8 mouse cellular contexts compared by ENCODE assay signal in the genomic region with DNA sequence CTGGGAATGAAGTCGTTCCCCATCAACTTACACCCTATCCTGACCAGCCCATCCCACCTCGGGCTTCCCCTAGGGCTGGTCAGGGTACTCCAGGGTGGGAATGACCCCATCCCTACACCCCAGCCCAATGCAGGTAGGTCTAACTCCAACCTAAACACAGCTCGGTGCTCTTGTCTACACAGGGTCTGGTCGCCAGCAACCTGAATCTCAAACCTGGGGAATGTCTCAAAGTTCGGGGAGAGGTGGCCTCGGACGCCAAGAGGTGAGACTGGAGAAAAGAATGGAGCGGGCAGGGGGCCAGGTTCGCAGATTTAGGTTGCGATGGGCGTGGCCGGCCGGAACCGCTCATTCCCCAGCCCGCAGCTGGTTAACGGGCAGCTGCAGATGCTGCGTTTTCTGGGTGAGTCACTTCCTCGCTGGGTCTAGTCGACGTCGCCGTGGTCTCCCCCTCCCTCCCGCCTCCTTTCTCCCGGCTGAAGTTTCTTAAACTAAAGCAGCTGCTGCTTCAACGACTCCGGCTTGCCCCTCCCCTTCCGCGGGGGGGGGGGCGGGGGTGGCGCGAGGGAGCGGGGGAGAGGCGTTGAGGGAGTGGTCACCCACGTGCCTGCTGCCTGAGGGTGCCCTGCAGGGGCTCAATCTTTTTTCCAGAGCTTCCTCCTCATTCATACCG. TPM values are rescaled to one million over a fixed set of nuclear protein-coding genes. Genes with fewer than 3 reads are reported as not detected.
DNase-seq lines count a peak whose midpoint lies in the region; ATAC-seq lines count a peak whose summit lies in the region.

No protein-coding gene starts in this region.

- peaks cover 15% of the 10 kb centered on the region for H3K36me3 ChIP-seq in embryonic facial prominence, embryonic 12.5 days
- H3K36me3 ChIP-seq in heart, embryonic 12.5 days, result peaks cover 14% of the 10 kb centered on the region
- H3K36me3 ChIP-seq in kidney, embryonic 15.5 days, result peaks cover 14% of the 10 kb centered on the region

- ATAC-seq in frontal cortex, adult (ENCODE audit: low TSS enrichment), result peak; percentile 42; the same call in 1 of the 2 replicates
- ATAC-seq in embryonic facial prominence, embryonic 12.5 days (ENCODE audit: insufficient number of reproducible peaks, insufficient read depth, low FRiP score, low TSS enrichment), result peak; percentile 64
- ATAC-seq in heart, embryonic 12.5 days (ENCODE audit: insufficient number of reproducible peaks, low FRiP score), result peak; percentile 61
- ATAC-seq in kidney, embryonic 15.5 days (replicated peaks; ENCODE audit: low FRiP score), result peak; percentile 41; the same call in 1 of the 2 replicates

- under 1% methylated on average over 33 of the region's 35 CpGs for WGBS in embryonic facial prominence, embryonic 12.5 days
- WGBS in heart, embryonic 12.5 days, result under 1% methylated on average over 32 of the region's 35 CpGs
- under 1% methylated on average over 32 of the region's 35 CpGs for whole genome bisulfite sequencing in kidney, embryonic 15.5 days

- H3K9me3 ChIP-seq in embryonic facial prominence, embryonic 12.5 days, result no peaks in the 10 kb centered on the region
- H3K9me3 ChIP-seq in heart, embryonic 12.5 days (replicated peaks), result no peaks in the 10 kb centered on the region
- no peaks in the 10 kb centered on the region for H3K9me3 ChIP-seq in kidney, embryonic 15.5 days (replicated peaks)

- peak overlapping the region; percentile 67 for H3K4me2 ChIP-seq in embryonic facial prominence, embryonic 12.5 days (replicated peaks)
- peak overlapping the region; percentile 77 for H3K4me2 ChIP-seq in heart, embryonic 12.5 days
- H3K4me2 ChIP-seq in kidney, embryonic 15.5 days, result peak overlapping the region; percentile 78

- peak overlapping the region; percentile 53 for H3K4me3 ChIP-seq in embryonic facial prominence, embryonic 12.5 days
- H3K4me3 ChIP-seq in heart, embryonic 12.5 days, result peak overlapping the region; percentile 56
- peak overlapping the region; percentile 45 for H3K4me3 ChIP-seq in kidney, embryonic 15.5 days (replicated peaks)

- DNase-seq in frontal cortex, postnatal 25 days (ENCODE audit: low spot score in 2 of 2), result no peak
- DNase-seq in lung, postnatal 10 days, result peak; percentile 92
- DNase-seq in ovary, adult 18-20 months (ENCODE audit: low spot score), result peak; percentile 77
- DNase-seq in thymus, postnatal 0 days (ENCODE audit: low spot score), result peak; percentile 92

- H3K27ac ChIP-seq in embryonic facial prominence, embryonic 12.5 days, result peak overlapping the region; percentile 98
- H3K27ac ChIP-seq in heart, embryonic 12.5 days (ENCODE audit: poor library complexity, severe bottlenecking), result peak overlapping the region; percentile 96
- H3K27ac ChIP-seq in kidney, embryonic 15.5 days, result peak overlapping the region; percentile 95

- no peaks in the 10 kb centered on the region for H3K27me3 ChIP-seq in embryonic facial prominence, embryonic 12.5 days
- H3K27me3 ChIP-seq in heart, embryonic 12.5 days (replicated peaks), result no peaks in the 10 kb centered on the region
- H3K27me3 ChIP-seq in kidney, embryonic 15.5 days, result no peaks in the 10 kb centered on the region

- peaks cover 36% of the 10 kb centered on the region for H3K4me1 ChIP-seq in embryonic facial prominence, embryonic 12.5 days
- peaks cover 42% of the 10 kb centered on the region for H3K4me1 ChIP-seq in heart, embryonic 12.5 days (replicated peaks)
- H3K4me1 ChIP-seq in kidney, embryonic 15.5 days, result peaks cover 39% of the 10 kb centered on the region

- peak overlapping the region; percentile 55 for H3K9ac ChIP-seq in embryonic facial prominence, embryonic 12.5 days
- peak overlapping the region; percentile 76 for H3K9ac ChIP-seq in heart, embryonic 12.5 days
- H3K9ac ChIP-seq in kidney, embryonic 15.5 days, result peak overlapping the region; percentile 43

RNA-seq across cellular contexts. Expression of a gene that starts 1.4 kb away (rescaled TPM):
- 1,294 and 1,324 TPM in 2 replicates for polyA plus RNA-seq in embryonic facial prominence, embryonic 12.5 days (2016; fragmentation: Nextera tagmentation; extraction: Ambion mirVana)
- 667 and 690 TPM in 2 replicates for polyA plus RNA-seq in heart, embryonic 12.5 days (2016; fragmentation: Nextera tagmentation; extraction: Ambion mirVana)
- polyA plus RNA-seq in kidney, embryonic 15.5 days (2015; fragmentation: Nextera tagmentation; extraction: Ambion mirVana), result 761 and 838 TPM in 2 replicates
- polyA plus RNA-seq in thymus, postnatal 0 days (2015; fragmentation: Nextera tagmentation; extraction: Ambion mirVana), result 598 and 732 TPM in 2 replicates

RNA-seq across cellular contexts. Expression of a gene that starts 6.8 kb away (rescaled TPM):
- 59.0 and 60.5 TPM in 2 replicates for polyA plus RNA-seq in embryonic facial prominence, embryonic 12.5 days (2016; fragmentation: Nextera tagmentation; extraction: Ambion mirVana)
- polyA plus RNA-seq in heart, embryonic 12.5 days (2016; fragmentation: Nextera tagmentation; extraction: Ambion mirVana), result 37.9 and 39.9 TPM in 2 replicates
- 54.6 and 58.9 TPM in 2 replicates for polyA plus RNA-seq in kidney, embryonic 15.5 days (2015; fragmentation: Nextera tagmentation; extraction: Ambion mirVana)
- polyA plus RNA-seq in thymus, postnatal 0 days (2015; fragmentation: Nextera tagmentation; extraction: Ambion mirVana), result 59.3 and 59.9 TPM in 2 replicates

RNA-seq across cellular contexts. Expression of a gene that starts 14.2 kb away (rescaled TPM):
- polyA plus RNA-seq in embryonic facial prominence, embryonic 12.5 days (2016; fragmentation: Nextera tagmentation; extraction: Ambion mirVana), result 37.3 and 37.6 TPM in 2 replicates
- 33.4 and 34.2 TPM in 2 replicates for polyA plus RNA-seq in heart, embryonic 12.5 days (2016; fragmentation: Nextera tagmentation; extraction: Ambion mirVana)
- 13.7 and 15.0 TPM in 2 replicates for polyA plus RNA-seq in kidney, embryonic 15.5 days (2015; fragmentation: Nextera tagmentation; extraction: Ambion mirVana)
- 16.3 and 16.5 TPM in 2 replicates for polyA plus RNA-seq in thymus, postnatal 0 days (2015; fragmentation: Nextera tagmentation; extraction: Ambion mirVana)

RNA-seq across cellular contexts. Expression of a gene that starts 19.6 kb away (rescaled TPM):
- 41.5 and 48.1 TPM in 2 replicates for polyA plus RNA-seq in embryonic facial prominence, embryonic 12.5 days (2016; fragmentation: Nextera tagmentation; extraction: Ambion mirVana)
- polyA plus RNA-seq in heart, embryonic 12.5 days (2016; fragmentation: Nextera tagmentation; extraction: Ambion mirVana), result 59.4 and 64.1 TPM in 2 replicates
- polyA plus RNA-seq in kidney, embryonic 15.5 days (2015; fragmentation: Nextera tagmentation; extraction: Ambion mirVana), result 62.9 and 66.6 TPM in 2 replicates
- 16.3 and 18.0 TPM in 2 replicates for polyA plus RNA-seq in thymus, postnatal 0 days (2015; fragmentation: Nextera tagmentation; extraction: Ambion mirVana)

RNA-seq across cellular contexts. Expression of a gene that starts 28.4 kb away (rescaled TPM):
- 39.4 and 42.2 TPM in 2 replicates for polyA plus RNA-seq in embryonic facial prominence, embryonic 12.5 days (2016; fragmentation: Nextera tagmentation; extraction: Ambion mirVana)
- 26.2 and 26.8 TPM in 2 replicates for polyA plus RNA-seq in heart, embryonic 12.5 days (2016; fragmentation: Nextera tagmentation; extraction: Ambion mirVana)
- polyA plus RNA-seq in kidney, embryonic 15.5 days (2015; fragmentation: Nextera tagmentation; extraction: Ambion mirVana), result 34.4 and 41.6 TPM in 2 replicates
- polyA plus RNA-seq in thymus, postnatal 0 days (2015; fragmentation: Nextera tagmentation; extraction: Ambion mirVana), result 27.7 and 39.1 TPM in 2 replicates

Comparison
In these comparisons a context has a peak if more than half of its experiments do, and no peak if none do; other contexts are left out.
1. DNase-seq: peak in lung, postnatal 10 days (single experiment), ovary, adult 18-20 months (single experiment) and thymus, postnatal 0 days (single experiment); none in frontal cortex, postnatal 25 days (0 of 2).
2. Peak in every context shown above with its lines, with median percentiles within 50 percentile points of each other: ATAC-seq, H3K27ac ChIP-seq, H3K4me2 ChIP-seq, H3K4me3 ChIP-seq and H3K9ac ChIP-seq.